Mouse (Mus musculus): Measurements from ENCODE around the gene Slc37a3. TPM values are rescaled to one million over a fixed set of nuclear protein-coding genes. Genes with fewer than 3 reads are reported as not detected.

The Slc37a3 gene
- polyA plus RNA-seq, 1 experiment from 2014 or later = 27.5 TPM

GRCm38 (mm10) chr6:39345430-39345829, 32.0 kb downstream of the Slc37a3 start:
- ATAC-seq (replicated peaks; ENCODE audit: insufficient number of reproducible peaks, insufficient read depth, low FRiP score, low read depth) = no peak
- Histone ChIP-seq H3K9me3 (replicated peaks) (no peaks in the 10 kb centered on the region), H3K4me2 (no peak overlapping the region), H3K27ac (no peak overlapping the region), H3K9ac (no peak overlapping the region), H3K27me3 (no peaks in the 10 kb centered on the region), H3K4me3 (no peak overlapping the region), H3K4me1 (replicated peaks) (0 out of 2 replicates have a peak, but pooled peaks cover 3% of the 10 kb centered on the region), H3K36me3 (peaks cover 48% of the 10 kb centered on the region)
- 71% methylated on average over 7 of the region's 7 CpGs for WGBS

- no peak overlapping the region for H3K27ac ChIP-seq
- H3K4me2 ChIP-seq = no peak overlapping the region
- 0 out of 2 replicates have a peak, but pooled peaks cover 3% of the 10 kb centered on the region for H3K4me1 ChIP-seq (replicated peaks)
- H3K4me3 ChIP-seq = no peak overlapping the region
- 25% methylated on average over 12 of the region's 12 CpGs for WGBS
- 0 out of 2 replicates have a peak, but pooled peaks have one; percentile 66 for ATAC-seq (replicated peaks; ENCODE audit: insufficient number of reproducible peaks, insufficient read depth, low FRiP score, low read depth)
- H3K9ac ChIP-seq = no peak overlapping the region
- no peaks in the 10 kb centered on the region for H3K27me3 ChIP-seq
- H3K36me3 ChIP-seq = peaks cover 34% of the 10 kb centered on the region
- H3K9me3 ChIP-seq (replicated peaks) = no peaks in the 10 kb centered on the region
These were observed 33.5 kb downstream of the Slc37a3 start for GRCm38 (mm10) chr6:39344020-39344419.

- peaks cover 36% of the 10 kb centered on the region for H3K36me3 ChIP-seq
- 0 out of 2 replicates have a peak, but pooled peaks cover 3% of the 10 kb centered on the region for H3K4me1 ChIP-seq (replicated peaks)
- H3K4me3 ChIP-seq = no peak overlapping the region
- no peak for ATAC-seq (replicated peaks; ENCODE audit: insufficient number of reproducible peaks, insufficient read depth, low FRiP score, low read depth)
- H3K27me3 ChIP-seq = no peaks in the 10 kb centered on the region
- H3K27ac ChIP-seq = no peak overlapping the region
- WGBS = 57% methylated on average over 2 of the region's 2 CpGs
- H3K9me3 ChIP-seq (replicated peaks) = no peaks in the 10 kb centered on the region
- no peak overlapping the region for H3K9ac ChIP-seq
- H3K4me2 ChIP-seq = no peak overlapping the region
These were observed 35.7 kb downstream of the Slc37a3 start for GRCm38 (mm10) chr6:39341798-39342197.

- Histone ChIP-seq H3K9me3 (replicated peaks) (no peaks in the 10 kb centered on the region), H3K4me3 (no peak overlapping the region), H3K27ac (no peak overlapping the region), H3K4me1 (replicated peaks) (0 out of 2 replicates have a peak, but pooled peaks cover 3% of the 10 kb centered on the region), H3K9ac (no peak overlapping the region), H3K36me3 (peaks cover 38% of the 10 kb centered on the region), H3K27me3 (no peaks in the 10 kb centered on the region), H3K4me2 (no peak overlapping the region)
- 84% methylated on average over 8 of the region's 8 CpGs for WGBS
- no peak for ATAC-seq (replicated peaks; ENCODE audit: insufficient number of reproducible peaks, insufficient read depth, low FRiP score, low read depth)
These were observed 39.1 kb downstream of the Slc37a3 start for GRCm38 (mm10) chr6:39338359-39338758.

GRCm38 (mm10) chr6:39334873-39335272, 42.6 kb downstream of the Slc37a3 start:
- Histone ChIP-seq H3K9me3 (replicated peaks) (no peaks in the 10 kb centered on the region), H3K4me1 (replicated peaks) (no peaks in the 10 kb centered on the region), H3K27ac (no peak overlapping the region), H3K9ac (no peak overlapping the region), H3K4me3 (no peak overlapping the region), H3K27me3 (no peaks in the 10 kb centered on the region), H3K36me3 (peaks cover 38% of the 10 kb centered on the region), H3K4me2 (no peak overlapping the region)
- WGBS = 91% methylated on average over 3 of the region's 3 CpGs
- ATAC-seq (replicated peaks; ENCODE audit: insufficient number of reproducible peaks, insufficient read depth, low FRiP score, low read depth) = no peak

GRCm38 (mm10) chr6:39334224-39334623, 43.3 kb downstream of the Slc37a3 start:
- no peak for ATAC-seq (replicated peaks; ENCODE audit: insufficient number of reproducible peaks, insufficient read depth, low FRiP score, low read depth)
- no peak overlapping the region for H3K4me2 ChIP-seq
- no peak overlapping the region for H3K27ac ChIP-seq
- H3K4me3 ChIP-seq = no peak overlapping the region
- no peaks in the 10 kb centered on the region for H3K27me3 ChIP-seq
- H3K4me1 ChIP-seq (replicated peaks) = no peaks in the 10 kb centered on the region
- peaks cover 38% of the 10 kb centered on the region for H3K36me3 ChIP-seq
- no peaks in the 10 kb centered on the region for H3K9me3 ChIP-seq (replicated peaks)
- no peak overlapping the region for H3K9ac ChIP-seq
- WGBS = 79% methylated on average over 7 of the region's 7 CpGs

GRCm38 (mm10) chr6:39331998-39332700, 45.3 kb downstream of the Slc37a3 start:
- H3K4me1 ChIP-seq (replicated peaks) = no peaks in the 10 kb centered on the region
- WGBS = 86% methylated on average over 7 of the region's 7 CpGs
- no peak overlapping the region for H3K4me3 ChIP-seq
- no peak for ATAC-seq (replicated peaks; ENCODE audit: insufficient number of reproducible peaks, insufficient read depth, low FRiP score, low read depth)
- no peaks in the 10 kb centered on the region for H3K9me3 ChIP-seq (replicated peaks)
- peaks cover 32% of the 10 kb centered on the region for H3K36me3 ChIP-seq
- H3K4me2 ChIP-seq = no peak overlapping the region
- H3K9ac ChIP-seq = no peak overlapping the region
- no peak overlapping the region for H3K27ac ChIP-seq
- no peaks in the 10 kb centered on the region for H3K27me3 ChIP-seq

- H3K9ac ChIP-seq = no peak overlapping the region
- H3K4me1 ChIP-seq (replicated peaks) = no peaks in the 10 kb centered on the region
- no peak overlapping the region for H3K4me3 ChIP-seq
- H3K4me2 ChIP-seq = no peak overlapping the region
- no peak for ATAC-seq (replicated peaks; ENCODE audit: insufficient number of reproducible peaks, insufficient read depth, low FRiP score, low read depth)
- H3K9me3 ChIP-seq (replicated peaks) = no peaks in the 10 kb centered on the region
- no peak overlapping the region for H3K27ac ChIP-seq
- peaks cover 21% of the 10 kb centered on the region for H3K36me3 ChIP-seq
- H3K27me3 ChIP-seq = no peaks in the 10 kb centered on the region
- 85% methylated on average over 7 of the region's 7 CpGs for WGBS
These were observed 46.5 kb downstream of the Slc37a3 start for GRCm38 (mm10) chr6:39330981-39331380.

- WGBS = 77% methylated on average over 5 of the region's 5 CpGs
- H3K4me1 ChIP-seq (replicated peaks) = peaks cover 24% of the 10 kb centered on the region
- no peak overlapping the region for H3K9ac ChIP-seq
- no peak for ATAC-seq (replicated peaks; ENCODE audit: insufficient number of reproducible peaks, insufficient read depth, low FRiP score, low read depth)
- H3K27me3 ChIP-seq = no peaks in the 10 kb centered on the region
- H3K9me3 ChIP-seq (replicated peaks) = no peaks in the 10 kb centered on the region
- no peak overlapping the region for H3K27ac ChIP-seq
- no peak overlapping the region for H3K4me2 ChIP-seq
- H3K4me3 ChIP-seq = no peak overlapping the region
- no peaks in the 10 kb centered on the region for H3K36me3 ChIP-seq
These were observed 57.2 kb downstream of the Slc37a3 start for GRCm38 (mm10) chr6:39320286-39320685.

- peaks cover 24% of the 10 kb centered on the region for H3K4me1 ChIP-seq (replicated peaks)
- no peak overlapping the region for H3K4me3 ChIP-seq
- no peaks in the 10 kb centered on the region for H3K9me3 ChIP-seq (replicated peaks)
- ATAC-seq (replicated peaks; ENCODE audit: insufficient number of reproducible peaks, insufficient read depth, low FRiP score, low read depth) = peak; percentile 86
- peak overlapping the region; percentile 92 for H3K27ac ChIP-seq
- peak overlapping the region; percentile 51 for H3K4me2 ChIP-seq
- H3K9ac ChIP-seq = peak overlapping the region; percentile 33; the same call in 1 of the 2 replicates
- no peaks in the 10 kb centered on the region for H3K36me3 ChIP-seq
- H3K27me3 ChIP-seq = no peaks in the 10 kb centered on the region
- WGBS = 34% methylated on average over 15 of the region's 19 CpGs
These were observed 58.3 kb downstream of the Slc37a3 start for GRCm38 (mm10) chr6:39319061-39319761.

GRCm38 (mm10) chr6:39318631-39319010, 58.9 kb downstream of the Slc37a3 start:
- no peak overlapping the region for H3K4me3 ChIP-seq
- no peaks in the 10 kb centered on the region for H3K36me3 ChIP-seq
- H3K9ac ChIP-seq = no peak overlapping the region
- H3K9me3 ChIP-seq (replicated peaks) = no peaks in the 10 kb centered on the region
- peaks cover 24% of the 10 kb centered on the region for H3K4me1 ChIP-seq (replicated peaks)
- peak overlapping the region; percentile 78 for H3K27ac ChIP-seq
- ATAC-seq (replicated peaks; ENCODE audit: insufficient number of reproducible peaks, insufficient read depth, low FRiP score, low read depth) = no peak
- no peaks in the 10 kb centered on the region for H3K27me3 ChIP-seq
- H3K4me2 ChIP-seq = no peak overlapping the region
- WGBS = 68% methylated on average over 2 of the region's 2 CpGs

All from heart, embryonic 15.5 days (tissue).